Mouse (Mus musculus) left cerebral cortex, postnatal 10 days (tissue): ENCODE measurements around the gene Abca9. TPM values are rescaled to one million over a fixed set of nuclear protein-coding genes. Genes with fewer than 3 reads are reported as not detected.
A peak's percentile ranks its signal among the peaks of the same experiment; 100 is the strongest.

Experiments
- DNase-seq, 2 experiments: peaks; one replicate each; pipeline ENCODE4 v3.0.0; 2021 to 2022; ENCODE audit warnings: low spot score in 2 of 2, mixed read lengths in 1 of 2; ENCODE audit errors: extremely low spot score in 1 of 2
- intact Hi-C: fragments of 180-260 bp; cut with DNase I; formaldehyde crosslinking; loops from one replicate; pipeline ENCODE4 v1.15.1; 2025
- total RNA-seq, 2 experiments: library from RNA; stranded (reverse); gene quantifications; 2 replicates each; pipeline ENCODE4 v1.2.3; 2021

Gene Abca9
- total RNA-seq, 2 experiments from 2014 or later: 8.0 to 8.1 TPM

DNA sequence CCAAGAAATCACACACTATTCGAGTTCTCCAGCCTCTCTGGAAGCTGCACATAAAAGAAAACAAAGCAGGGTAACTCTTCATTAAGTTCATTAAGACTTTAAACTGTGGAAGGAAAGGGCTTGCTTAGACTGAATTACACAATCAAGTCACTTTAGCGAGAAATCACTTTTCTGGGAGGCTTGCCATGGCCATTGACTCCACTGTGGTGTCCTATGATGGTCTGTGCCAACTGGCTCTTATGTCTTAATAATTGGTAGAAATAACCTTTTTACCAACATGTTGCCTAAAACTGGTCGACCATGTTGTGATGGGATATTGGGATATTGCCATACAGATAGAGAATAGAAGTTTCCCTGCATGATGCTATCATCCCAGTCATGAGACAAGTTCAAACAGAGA is 73.8 kb downstream of the Abca9 start:
- intact Hi-C loops: no loop called here
- DNase-seq: no peak

DNA sequence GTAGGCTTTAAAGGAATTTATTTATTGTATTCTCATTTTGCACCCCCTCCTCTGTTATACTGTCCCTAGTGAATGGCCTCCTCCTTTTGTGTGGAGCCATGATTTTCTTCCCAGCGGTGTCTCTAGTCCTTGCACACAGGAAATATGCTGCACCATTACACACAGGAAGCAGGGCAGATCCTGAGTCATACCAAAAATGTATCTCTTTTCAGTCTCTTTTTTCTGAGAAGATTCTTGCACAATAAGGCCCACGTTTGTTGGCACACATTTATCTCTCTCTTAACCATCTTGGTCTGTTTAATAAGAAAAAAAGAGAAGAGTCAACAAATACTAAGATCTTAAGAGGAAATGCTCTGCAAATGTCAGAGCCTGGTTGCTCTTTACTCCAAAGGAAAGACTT is 76.7 kb downstream of the Abca9 start:
- intact Hi-C loops: no loop called here

DNA sequence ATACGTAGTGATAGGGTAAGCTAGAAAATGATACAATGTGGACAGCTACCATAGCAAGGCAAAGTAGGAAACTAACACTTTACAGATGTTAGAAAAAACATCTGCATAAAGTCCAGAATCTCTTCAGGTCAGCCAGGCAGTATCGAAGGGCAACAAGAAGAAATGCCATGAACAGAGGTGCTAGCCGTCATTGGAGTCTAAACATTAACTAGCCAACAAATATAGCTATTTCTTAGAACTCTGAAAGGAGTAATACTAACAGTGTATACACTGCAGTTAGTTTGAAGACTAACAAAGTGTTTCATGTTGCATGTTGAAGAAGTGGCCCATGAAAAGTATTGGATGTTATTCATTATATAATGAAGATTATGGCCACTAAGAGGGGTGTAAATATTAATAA is 95.8 kb downstream of the Abca9 start:
- no peak for DNase-seq
- intact Hi-C loops: no loop called here

More for the DNA sequence above, 76.7 kb downstream of the Abca9 start:
- DNase-seq: no peak

DNA sequence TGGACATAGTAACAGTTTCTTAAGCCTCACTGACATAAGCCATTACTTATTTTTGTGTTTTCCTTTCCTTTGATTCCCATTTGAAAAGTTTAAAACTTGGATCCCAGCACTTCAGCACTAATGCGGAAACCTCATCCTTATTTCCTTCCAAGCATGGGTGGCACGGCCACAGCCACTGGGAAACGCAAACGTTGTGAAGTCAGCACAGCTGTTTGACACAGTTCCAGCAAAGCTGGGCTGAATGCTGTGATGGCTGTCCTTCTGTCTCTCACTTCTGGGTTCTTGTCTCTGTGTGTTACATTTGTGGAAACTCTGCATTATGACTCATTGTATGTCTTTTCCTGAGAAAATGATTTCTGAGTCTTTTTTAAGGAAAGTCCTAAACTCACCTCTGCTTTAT is 107.0 kb downstream of the Abca9 start:
- peak in 1 of 2 experiments; percentile 20 for DNase-seq
- intact Hi-C loops: no loop called here

DNA sequence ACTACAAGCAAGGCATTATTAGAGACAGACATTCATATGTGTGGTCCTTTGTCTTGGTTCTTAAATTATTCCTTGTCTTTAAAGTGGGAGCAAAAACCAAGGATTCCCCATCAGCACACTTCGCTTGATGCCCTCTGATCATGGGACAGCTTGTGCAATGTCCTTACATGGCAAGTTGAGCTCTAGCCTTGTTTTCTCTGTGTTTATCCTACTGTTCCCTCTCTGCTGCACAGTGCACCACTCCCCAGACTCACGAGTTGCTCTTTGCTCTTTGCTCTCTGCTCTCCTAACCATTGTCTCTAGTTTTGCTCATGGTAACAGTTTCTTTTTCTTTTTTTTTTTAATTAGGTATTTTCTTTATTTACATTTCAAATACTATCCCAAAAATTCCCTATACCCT is 107.9 kb downstream of the Abca9 start:
- DNase-seq: no peak
- intact Hi-C loops: no loop called here

DNA sequence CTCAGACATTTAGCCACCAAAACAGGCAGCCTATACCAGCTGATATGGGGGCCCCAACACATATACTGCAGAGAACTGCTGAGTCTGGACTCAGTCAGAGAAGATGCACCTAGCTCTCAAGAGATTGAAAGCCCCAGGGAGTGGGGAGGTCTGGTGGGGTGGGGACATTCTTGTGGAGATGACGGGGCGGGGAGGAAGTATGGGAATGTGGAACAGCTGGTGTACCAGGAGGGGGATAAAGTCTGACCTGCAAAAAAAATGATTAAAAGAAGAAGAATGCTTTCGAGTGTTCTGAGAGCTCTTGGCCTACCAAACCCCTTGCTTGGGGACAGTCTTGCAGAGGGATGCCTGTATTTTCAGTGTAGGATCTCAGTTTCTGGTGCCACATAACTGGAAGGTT is 114.3 kb downstream of the Abca9 start:
- no peak for DNase-seq
- intact Hi-C loops: no loop called here

Other genes with a start within 250 kb of the Abca9 start
- 1 to 10 TPM; 7.4 to 7.8 TPM for gene Abca8b, start 172.4 kb downstream of the Abca9 start, total RNA-seq
- 1 to 10 TPM; 7.4 to 9.7 TPM for gene Abca8a, start 72.2 kb downstream of the Abca9 start, total RNA-seq
- gene Abca6, start 83.6 kb upstream of the Abca9 start, total RNA-seq: 1 to 10 TPM; 1.1 to 1.4 TPM
- 10 to 100 TPM; 31.1 to 32.0 TPM for gene Abca5, start 169.5 kb upstream of the Abca9 start, total RNA-seq
- 10 to 100 TPM; 23.0 to 25.3 TPM for gene Map2k6, start 230.9 kb upstream of the Abca9 start, total RNA-seq